Mouse (Mus musculus): ENCODE measurements at regions not wholly inside any gene's neighbourhood (a gene's known extent, or its start where the extent isn't known, plus 50 kb on each side); places are given as distances from the start of the nearest gene placed in this dataset.

DNA sequence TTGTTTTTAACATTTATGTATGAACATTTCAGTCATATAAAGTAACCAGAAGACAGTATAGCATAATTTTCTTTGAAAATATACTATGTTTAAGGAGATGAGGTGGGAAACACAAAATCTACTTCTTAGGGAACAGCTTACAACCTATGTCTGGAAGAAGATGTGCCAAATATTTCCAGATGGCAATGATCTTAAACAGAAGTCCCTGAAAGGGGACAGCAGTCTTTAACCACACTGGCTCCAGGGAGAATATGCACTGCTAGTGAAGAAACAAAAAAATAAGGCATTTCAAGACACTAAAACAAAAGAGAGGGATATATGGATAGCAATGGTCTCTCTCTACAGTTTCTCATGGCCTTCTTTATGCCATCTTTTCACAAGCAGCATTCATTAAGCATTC, 1194.3 kb downstream of the Cdh11 start:
- TF ChIP-seq CTCF (IDR thresholded peaks at IDR 0.05; ENCODE audit: low read depth): no peak
- DNase-seq (ENCODE audit: low spot score) (no peak), ATAC-seq (replicated peaks; ENCODE audit: low FRiP score, low read depth) (no peak)
- no peaks in the 10 kb centered on the region for H3K4me1 ChIP-seq (replicated peaks; ENCODE audit: insufficient read depth, low read length)
- no peaks in the 10 kb centered on the region for H3K9me3 ChIP-seq (replicated peaks; ENCODE audit: low read length)
- no peak overlapping the region for H3K9ac ChIP-seq (ENCODE audit: low read depth, low read length)
- H3K27me3 ChIP-seq (ENCODE audit: insufficient read depth, low read length): no peaks in the 10 kb centered on the region
- H3K4me3 ChIP-seq (replicated peaks; ENCODE audit: low read depth, low read length): no peak overlapping the region
- H3K4me2 ChIP-seq (ENCODE audit: low read length): no peak overlapping the region
- H3K36me3 ChIP-seq (ENCODE audit: insufficient read depth, low read length): no peaks in the 10 kb centered on the region
- H3K27ac ChIP-seq: no peak overlapping the region

DNA sequence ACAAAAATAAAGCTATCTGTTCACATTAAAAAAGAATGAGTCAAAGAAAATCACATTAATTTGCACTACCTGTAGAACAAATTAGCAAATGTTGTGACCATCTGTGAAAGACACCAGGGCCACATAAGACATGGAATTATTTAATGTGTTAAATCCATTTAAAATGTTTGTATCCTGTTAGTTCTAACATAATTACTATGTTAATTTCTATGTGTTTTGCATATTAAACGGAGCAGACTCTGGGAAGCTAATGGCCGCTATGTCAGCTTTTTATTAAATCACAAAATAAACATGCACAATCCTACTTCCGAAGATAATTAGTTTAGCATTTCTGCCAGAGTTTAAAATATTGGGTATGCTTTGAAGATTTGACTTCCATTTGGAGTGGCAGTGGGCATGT, 1194.8 kb downstream of the Cdh11 start:
- ATAC-seq (replicated peaks; ENCODE audit: low FRiP score, low read depth): no peak
- H3K9ac ChIP-seq (ENCODE audit: low read depth, low read length): no peak overlapping the region

DNA sequence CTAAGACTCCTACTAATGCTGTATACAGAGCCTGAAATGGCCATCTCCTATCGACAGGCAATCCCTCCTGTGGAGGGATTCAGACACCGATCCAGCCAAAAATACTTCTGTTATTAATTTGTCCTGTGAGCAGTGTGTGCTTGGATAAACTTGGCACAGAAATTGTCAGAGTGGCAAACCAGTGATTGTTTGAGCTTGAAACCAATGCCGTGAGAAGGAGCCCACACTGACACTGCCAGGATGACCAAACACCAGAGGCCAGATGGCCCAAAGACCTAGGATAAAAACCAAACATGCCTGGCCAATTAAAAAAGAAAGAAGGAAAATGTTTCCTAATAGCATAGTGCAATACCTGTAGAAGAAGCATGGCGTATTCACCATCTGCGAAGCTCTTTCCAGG, 1221.0 kb downstream of the Cdh11 start:
- WGBS: 89% methylated on average over 5 of the region's 5 CpGs
- no peak for ATAC-seq (replicated peaks; ENCODE audit: low FRiP score, low read depth)
- H3K9me3 ChIP-seq (replicated peaks; ENCODE audit: low read length): no peaks in the 10 kb centered on the region
- no peak for TF ChIP-seq CTCF (IDR thresholded peaks at IDR 0.05; ENCODE audit: low read depth)
- H3K4me3 ChIP-seq (replicated peaks; ENCODE audit: low read depth, low read length): no peak overlapping the region
- H3K27ac ChIP-seq: no peak overlapping the region
- no peak for DNase-seq (ENCODE audit: low spot score)
- H3K36me3 ChIP-seq (ENCODE audit: insufficient read depth, low read length): no peaks in the 10 kb centered on the region
- no peaks in the 10 kb centered on the region for H3K27me3 ChIP-seq (ENCODE audit: insufficient read depth, low read length)
- no peak overlapping the region for H3K9ac ChIP-seq (ENCODE audit: low read depth, low read length)
- H3K4me1 ChIP-seq (replicated peaks; ENCODE audit: insufficient read depth, low read length): no peaks in the 10 kb centered on the region
- H3K4me2 ChIP-seq (ENCODE audit: low read length): no peak overlapping the region

More for the DNA sequence above, 1194.8 kb downstream of the Cdh11 start:
- no peak overlapping the region for H3K27ac ChIP-seq
- no peaks in the 10 kb centered on the region for H3K9me3 ChIP-seq (replicated peaks; ENCODE audit: low read length)
- H3K4me2 ChIP-seq (ENCODE audit: low read length): no peak overlapping the region
- 82% methylated on average over 3 of the region's 3 CpGs for WGBS
- no peak overlapping the region for H3K4me3 ChIP-seq (replicated peaks; ENCODE audit: low read depth, low read length)
- H3K36me3 ChIP-seq (ENCODE audit: insufficient read depth, low read length): no peaks in the 10 kb centered on the region
- no peak for TF ChIP-seq CTCF (IDR thresholded peaks at IDR 0.05; ENCODE audit: low read depth)
- DNase-seq (ENCODE audit: low spot score): no peak
- no peaks in the 10 kb centered on the region for H3K4me1 ChIP-seq (replicated peaks; ENCODE audit: insufficient read depth, low read length)
- H3K27me3 ChIP-seq (ENCODE audit: insufficient read depth, low read length): no peaks in the 10 kb centered on the region

DNA sequence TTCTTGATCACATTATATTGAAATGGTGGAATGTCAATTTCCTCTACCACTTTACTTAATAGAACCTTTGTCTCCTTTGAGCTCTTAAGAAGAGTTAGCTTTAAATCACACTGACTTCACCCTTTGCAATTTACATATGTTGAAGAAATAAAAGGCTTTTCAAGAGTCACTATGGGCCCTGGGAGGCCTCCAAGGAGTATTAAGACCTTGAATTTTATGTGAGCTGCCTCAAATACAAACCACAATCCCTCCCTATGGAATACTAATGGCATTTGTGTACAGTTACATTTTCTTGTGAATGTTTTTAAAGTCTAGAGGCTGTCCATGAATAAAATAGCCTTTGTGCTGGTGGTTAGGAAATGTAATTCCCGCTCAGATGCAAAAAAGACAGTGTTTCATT, 1262.7 kb downstream of the Cdh11 start:
- no peak for DNase-seq (ENCODE audit: low spot score)
- Histone ChIP-seq H3K4me1 (replicated peaks; ENCODE audit: insufficient read depth, low read length) (no peaks in the 10 kb centered on the region), H3K4me2 (ENCODE audit: low read length) (no peak overlapping the region), H3K27ac (no peak overlapping the region), H3K27me3 (ENCODE audit: insufficient read depth, low read length) (no peaks in the 10 kb centered on the region), H3K9ac (ENCODE audit: low read depth, low read length) (no peak overlapping the region), H3K4me3 (replicated peaks; ENCODE audit: low read depth, low read length) (no peak overlapping the region), H3K9me3 (replicated peaks; ENCODE audit: low read length) (no peaks in the 10 kb centered on the region), H3K36me3 (ENCODE audit: insufficient read depth, low read length) (no peaks in the 10 kb centered on the region)
- TF ChIP-seq CTCF (IDR thresholded peaks at IDR 0.05; ENCODE audit: low read depth): no peak
- ATAC-seq (replicated peaks; ENCODE audit: low FRiP score, low read depth): no peak
- 51% methylated on average over 1 of the region's 1 CpGs for WGBS

DNA sequence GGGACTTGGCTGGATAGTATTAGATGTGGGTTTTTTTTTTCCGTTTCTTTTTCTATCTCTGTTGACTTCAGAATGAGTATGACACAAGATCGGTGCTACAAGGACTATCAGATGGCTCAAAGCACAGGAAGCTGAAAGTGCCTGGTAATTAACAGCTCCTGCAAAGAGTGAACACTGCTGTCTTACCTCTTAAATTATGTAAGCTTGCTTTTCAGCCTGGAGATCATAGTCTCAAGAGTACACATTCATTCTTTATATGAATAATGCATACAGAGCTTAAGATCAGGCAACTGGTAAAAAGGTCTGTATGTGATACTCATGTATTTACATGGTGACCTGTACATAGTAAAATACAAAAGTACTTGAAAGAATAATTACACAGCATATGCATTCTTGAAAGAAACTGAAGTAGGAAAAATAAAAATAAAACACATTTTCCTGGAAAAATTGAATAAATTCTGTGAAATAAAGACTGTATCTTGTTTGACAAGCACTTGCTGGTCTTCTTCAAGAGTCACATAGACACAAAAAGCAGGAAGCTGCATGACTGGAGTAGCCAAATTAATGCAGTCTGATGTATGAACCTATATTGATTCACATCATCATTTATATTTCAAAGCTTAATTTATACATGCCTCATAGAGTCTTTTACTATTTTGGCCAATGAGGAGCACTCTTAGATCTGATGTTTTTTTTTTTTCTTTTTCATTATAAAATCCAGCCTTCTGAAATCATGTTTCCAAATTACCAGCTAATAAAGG, 1306.7 kb downstream of the Cdh11 start:
- Histone ChIP-seq H3K36me3 (ENCODE audit: insufficient read depth, low read length) (no peaks in the 10 kb centered on the region), H3K9ac (ENCODE audit: low read depth, low read length) (no peak overlapping the region), H3K27me3 (ENCODE audit: insufficient read depth, low read length) (no peaks in the 10 kb centered on the region), H3K9me3 (replicated peaks; ENCODE audit: low read length) (no peaks in the 10 kb centered on the region), H3K27ac (no peak overlapping the region), H3K4me3 (replicated peaks; ENCODE audit: low read depth, low read length) (no peak overlapping the region), H3K4me1 (replicated peaks; ENCODE audit: insufficient read depth, low read length) (no peaks in the 10 kb centered on the region), H3K4me2 (ENCODE audit: low read length) (no peak overlapping the region)
- 52% methylated on average over 2 of the region's 2 CpGs for WGBS
- TF ChIP-seq CTCF (IDR thresholded peaks at IDR 0.05; ENCODE audit: low read depth): no peak
- no peak for DNase-seq (ENCODE audit: low spot score)
- no peak for ATAC-seq (replicated peaks; ENCODE audit: low FRiP score, low read depth)

DNA sequence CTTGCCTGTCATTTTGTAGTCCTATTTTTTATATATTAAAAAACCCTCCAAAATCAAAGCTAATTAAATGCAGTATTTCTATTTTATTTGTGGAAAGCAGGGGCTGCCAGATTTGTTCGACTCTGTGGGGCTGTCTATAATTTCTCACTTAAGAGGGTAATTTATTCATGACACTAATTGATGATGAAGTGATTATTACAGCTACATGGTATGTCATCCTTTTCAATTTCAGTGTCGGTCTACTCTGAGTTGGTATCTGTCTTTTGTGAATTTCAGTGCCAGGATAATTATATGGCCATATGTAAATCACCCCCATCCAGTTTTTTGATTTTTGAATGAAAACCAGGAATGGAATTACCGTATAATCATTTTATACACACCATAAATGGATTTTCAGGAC, 1319.1 kb downstream of the Cdh11 start:
- Histone ChIP-seq H3K27ac (no peak overlapping the region), H3K27me3 (ENCODE audit: insufficient read depth, low read length) (no peaks in the 10 kb centered on the region), H3K4me2 (ENCODE audit: low read length) (no peak overlapping the region), H3K4me1 (replicated peaks; ENCODE audit: insufficient read depth, low read length) (no peaks in the 10 kb centered on the region), H3K9me3 (replicated peaks; ENCODE audit: low read length) (no peaks in the 10 kb centered on the region), H3K36me3 (ENCODE audit: insufficient read depth, low read length) (no peaks in the 10 kb centered on the region), H3K9ac (ENCODE audit: low read depth, low read length) (no peak overlapping the region), H3K4me3 (replicated peaks; ENCODE audit: low read depth, low read length) (no peak overlapping the region)
- no peak for TF ChIP-seq CTCF (IDR thresholded peaks at IDR 0.05; ENCODE audit: low read depth)
- ATAC-seq (replicated peaks; ENCODE audit: low FRiP score, low read depth) (no peak), DNase-seq (ENCODE audit: low spot score) (no peak)
- 74% methylated on average over 3 of the region's 3 CpGs for WGBS

DNA sequence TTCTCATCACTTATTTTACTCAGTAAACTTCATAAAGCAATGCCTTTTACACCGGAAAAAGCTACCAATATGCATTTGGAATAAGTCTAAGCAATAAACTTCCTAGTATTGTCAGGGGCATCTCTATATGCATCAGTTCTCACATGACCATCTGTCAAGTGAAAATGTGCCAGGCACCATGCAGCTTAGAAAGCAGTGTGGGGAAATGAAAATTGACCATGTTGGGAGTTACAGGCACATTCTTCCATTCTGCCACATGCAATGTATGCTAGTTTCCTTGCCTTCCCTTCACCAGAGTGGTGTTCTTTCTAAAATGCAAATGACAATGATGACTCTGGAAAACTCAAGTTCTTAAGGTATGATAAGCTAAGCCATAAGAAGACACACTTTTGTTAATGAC, 1322.9 kb downstream of the Cdh11 start:
- no peaks in the 10 kb centered on the region for H3K4me1 ChIP-seq (replicated peaks; ENCODE audit: insufficient read depth, low read length)
- H3K36me3 ChIP-seq (ENCODE audit: insufficient read depth, low read length): no peaks in the 10 kb centered on the region
- no peak overlapping the region for H3K4me2 ChIP-seq (ENCODE audit: low read length)
- DNase-seq (ENCODE audit: low spot score) (no peak), ATAC-seq (replicated peaks; ENCODE audit: low FRiP score, low read depth) (no peak)
- no peak overlapping the region for H3K27ac ChIP-seq
- no peaks in the 10 kb centered on the region for H3K9me3 ChIP-seq (replicated peaks; ENCODE audit: low read length)
- H3K27me3 ChIP-seq (ENCODE audit: insufficient read depth, low read length): no peaks in the 10 kb centered on the region
- TF ChIP-seq CTCF (IDR thresholded peaks at IDR 0.05; ENCODE audit: low read depth): no peak
- 87% methylated on average over 1 of the region's 1 CpGs for WGBS
- H3K4me3 ChIP-seq (replicated peaks; ENCODE audit: low read depth, low read length): no peak overlapping the region
- no peak overlapping the region for H3K9ac ChIP-seq (ENCODE audit: low read depth, low read length)

Measured in kidney, postnatal 0 days (tissue).